Mouse (Mus musculus) ovary, adult 18-20 months (tissue): ENCODE measurements at regions not wholly inside any gene's neighbourhood (a gene's known extent, or its start where the extent isn't known, plus 50 kb on each side); places are given as distances from the start of the nearest gene placed in this dataset.

Source experiments
- DNase-seq: peaks from one replicate; pipeline ENCODE4 v3.0.0; 2022; ENCODE audit warnings: low spot score, mixed read lengths

GRCm38 (mm10) chr10:17202556-17203415, 520.2 kb upstream of the Cited2 start:
- DNase-seq: no peak

DNA sequence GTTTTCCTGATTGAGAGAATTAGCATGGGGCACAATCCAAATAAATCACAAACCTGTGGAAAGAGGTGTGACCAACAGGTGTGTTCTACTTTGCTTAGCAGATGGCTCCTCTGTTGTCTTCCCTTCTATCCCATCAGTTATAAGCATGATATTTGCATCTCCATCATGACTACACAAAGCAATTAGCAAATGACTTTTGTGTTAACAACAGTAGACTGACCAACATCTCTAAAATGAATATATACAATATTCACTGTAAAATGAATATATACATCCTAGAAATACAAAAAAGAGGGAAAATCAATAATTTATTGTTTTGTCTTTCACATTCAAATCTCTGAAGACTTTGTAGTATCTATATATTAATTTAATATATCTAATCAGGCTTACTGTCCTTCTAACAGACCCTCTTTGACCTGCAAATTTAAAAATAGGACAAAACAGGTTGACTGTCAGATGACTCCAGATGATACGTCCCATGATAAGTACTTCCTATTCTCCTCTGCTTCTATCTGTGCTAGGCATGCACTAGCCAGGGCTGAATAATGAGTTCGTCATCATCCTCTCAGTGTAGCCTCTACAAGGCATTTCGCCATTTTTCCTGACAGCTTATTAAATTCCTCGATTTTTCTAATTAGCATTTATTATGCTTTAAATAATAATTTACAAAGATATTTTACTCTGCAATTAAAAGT, 519.5 kb upstream of the Cited2 start:
- DNase-seq: no peak

- DNase-seq: no peak
Observed at GRCm38 (mm10) chr10:17204153-17204552, 518.9 kb upstream of the Cited2 start.

GRCm38 (mm10) chr10:17212551-17213309, 510.3 kb upstream of the Cited2 start:
- DNase-seq: no peak

DNA sequence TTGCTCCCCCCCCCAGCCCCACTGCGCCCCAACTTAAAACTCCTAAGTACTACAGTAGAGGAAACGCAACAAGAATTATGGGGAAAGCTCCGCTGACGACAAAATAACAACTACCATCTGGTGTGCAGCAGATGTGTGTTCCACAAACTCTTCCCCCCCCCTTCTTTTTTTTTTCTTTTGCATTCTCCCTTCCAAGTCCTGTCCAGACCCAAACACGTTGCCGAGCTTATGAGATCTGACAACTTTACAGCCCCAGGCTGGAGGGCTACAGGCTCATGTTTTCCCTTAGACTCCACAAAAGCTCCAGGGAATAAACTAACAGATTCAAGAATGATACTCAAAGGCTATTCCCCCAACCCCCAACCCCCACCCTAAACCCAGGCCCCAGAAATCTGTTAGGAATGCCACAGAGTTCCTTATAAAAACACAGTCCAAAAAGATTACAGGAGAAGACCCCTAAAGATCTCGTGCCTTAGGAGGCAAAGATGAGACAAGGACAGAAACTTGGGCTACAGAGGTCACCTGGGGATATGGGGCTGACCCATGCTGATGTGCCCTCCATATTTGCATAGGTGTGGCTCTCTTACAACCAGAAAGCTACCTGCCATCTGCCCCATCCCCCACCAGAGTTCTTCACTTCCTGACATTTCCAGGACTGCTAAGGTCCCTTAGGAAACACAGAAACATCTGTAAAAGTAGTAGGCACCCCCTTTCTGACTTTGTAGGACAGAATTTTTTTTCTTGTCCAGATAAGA, 509.5 kb upstream of the Cited2 start:
- no peak for DNase-seq

GRCm38 (mm10) chr10:17214065-17214440, 509.0 kb upstream of the Cited2 start:
- no peak for DNase-seq

- no peak for DNase-seq
Observed at GRCm38 (mm10) chr10:17215029-17215428, 508.0 kb upstream of the Cited2 start.

DNA sequence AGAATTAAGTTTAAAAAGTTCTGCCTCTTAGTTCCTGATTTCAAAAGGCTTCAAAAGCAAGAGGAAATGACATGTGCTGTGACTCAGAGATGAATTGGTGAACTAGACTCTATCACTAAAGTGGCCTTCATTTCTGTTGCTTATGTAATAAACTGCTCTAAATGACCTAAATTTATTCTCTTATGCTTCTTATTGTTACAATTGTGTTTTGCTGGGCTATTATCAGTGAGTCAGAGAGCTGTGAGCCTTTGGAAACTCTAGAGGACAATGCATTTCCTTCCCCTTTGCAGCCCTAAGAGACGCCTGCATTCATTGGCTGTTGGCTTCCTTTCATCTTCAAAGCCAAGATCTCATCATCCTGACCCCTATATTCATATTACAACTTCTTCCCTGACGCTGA, 501.5 kb upstream of the Cited2 start:
- DNase-seq: no peak

GRCm38 (mm10) chr10:17225727-17226126, 497.3 kb upstream of the Cited2 start:
- DNase-seq: no peak

- no peak for DNase-seq
Observed at GRCm38 (mm10) chr10:17230040-17230818, 492.8 kb upstream of the Cited2 start.

GRCm38 (mm10) chr10:17235955-17236650, 486.9 kb upstream of the Cited2 start:
- DNase-seq: no peak

- no peak for DNase-seq
Observed at GRCm38 (mm10) chr10:17236761-17237160, 486.3 kb upstream of the Cited2 start.

GRCm38 (mm10) chr10:17237463-17237862, 485.6 kb upstream of the Cited2 start:
- DNase-seq: no peak

DNA sequence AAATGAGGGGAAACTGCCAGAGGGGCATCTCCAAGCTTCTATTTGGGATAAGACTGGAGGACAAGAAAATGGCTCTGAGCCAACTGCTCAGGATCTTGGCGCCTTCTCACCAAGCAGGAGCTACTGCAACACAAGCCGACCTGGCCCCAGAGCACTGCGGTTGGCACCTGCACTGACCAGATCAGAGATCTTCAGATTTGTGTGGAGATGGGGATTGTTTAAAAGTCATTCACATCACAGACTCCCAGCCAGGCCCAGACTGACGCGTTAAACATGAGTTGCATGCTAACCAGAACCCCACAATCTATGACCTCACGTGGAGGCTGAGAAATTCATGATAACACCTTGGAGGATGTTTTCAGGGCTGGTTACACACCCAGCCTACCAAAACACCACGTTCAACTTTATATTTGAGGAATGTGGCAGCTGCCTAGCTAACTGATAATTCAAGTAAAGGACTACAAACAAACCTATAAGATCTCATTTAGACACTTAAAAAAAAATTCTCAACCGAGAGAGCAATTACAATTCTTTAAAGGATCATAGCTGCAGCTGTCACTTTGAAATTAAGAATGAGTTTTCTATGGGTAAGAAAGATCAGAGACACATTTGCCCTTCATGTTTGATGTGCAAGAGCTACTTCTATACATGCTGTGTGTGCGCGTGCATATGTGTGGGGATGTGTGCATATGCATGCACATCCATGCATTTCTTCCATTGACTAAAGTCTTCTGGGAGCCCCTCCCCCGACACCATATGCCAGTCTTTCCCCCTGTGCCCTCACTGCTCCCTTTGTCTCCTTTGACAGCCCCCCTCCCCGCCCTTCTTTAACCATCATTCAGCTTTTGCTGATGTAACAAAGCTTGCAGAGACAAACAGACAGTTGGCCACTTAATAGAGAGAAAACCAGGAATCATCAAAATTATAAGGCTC, 484.8 kb upstream of the Cited2 start:
- DNase-seq: no peak

DNA sequence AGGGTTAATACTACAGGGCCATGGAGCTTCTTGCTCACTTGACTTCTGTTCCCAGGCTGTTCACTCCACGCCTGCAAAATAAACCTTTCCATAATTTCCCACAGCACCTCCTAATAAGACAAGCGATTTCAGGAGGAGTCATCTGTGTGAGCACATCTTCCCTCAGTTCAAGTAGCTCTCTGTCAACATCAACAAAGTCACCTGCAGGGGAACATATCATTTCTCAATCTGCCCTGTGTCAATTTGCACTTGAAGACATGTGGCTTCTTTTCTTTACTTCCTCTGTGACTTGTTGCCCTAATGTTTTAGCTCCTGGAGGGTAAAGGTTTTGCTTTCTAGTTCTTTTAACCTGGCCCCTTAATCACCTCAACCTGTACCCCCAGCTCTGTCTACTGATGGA, 474.7 kb upstream of the Cited2 start:
- DNase-seq: no peak

- DNase-seq: no peak
Observed at GRCm38 (mm10) chr10:17253040-17253439, 470.0 kb upstream of the Cited2 start.

DNA sequence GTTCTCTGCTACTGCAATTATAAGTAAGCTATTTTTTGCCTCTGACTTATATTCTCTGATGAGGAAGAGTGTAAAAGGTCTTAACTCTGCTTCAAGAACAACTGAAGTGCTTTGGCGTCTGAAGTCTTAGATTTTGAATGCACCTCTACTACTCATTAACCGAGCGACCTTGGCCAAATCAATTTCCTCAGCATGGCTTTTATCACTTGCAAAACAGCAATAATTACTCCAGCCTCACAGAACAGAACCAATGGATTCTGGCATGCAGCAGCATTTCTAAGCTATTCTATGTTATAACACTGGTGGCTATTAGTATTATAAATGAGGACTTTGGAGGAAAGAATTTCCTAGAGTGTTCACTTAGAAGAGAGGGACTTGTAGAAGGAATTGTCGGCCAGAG, 462.9 kb upstream of the Cited2 start:
- no peak for DNase-seq

DNA sequence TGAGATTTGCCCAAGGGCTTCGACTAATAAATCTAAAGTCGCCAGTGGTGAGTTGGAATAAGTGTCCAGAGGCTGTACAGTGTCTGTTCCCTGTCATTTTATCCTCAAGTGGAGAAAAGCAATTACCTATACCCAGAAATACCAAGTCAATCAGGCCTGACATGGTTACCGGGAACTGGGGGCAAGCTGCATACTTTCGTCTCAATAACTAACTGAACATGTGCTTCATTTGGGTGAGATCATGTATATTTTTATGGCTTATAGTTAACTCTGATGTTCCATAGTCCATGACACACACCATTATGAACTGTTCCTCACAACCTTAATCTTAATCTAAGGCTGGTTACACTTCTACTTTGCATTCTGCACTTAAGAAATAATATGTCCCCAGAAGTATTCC, 462.4 kb upstream of the Cited2 start:
- no peak for DNase-seq

GRCm38 (mm10) chr10:17261192-17261824, 461.7 kb upstream of the Cited2 start:
- no peak for DNase-seq
